Mouse (Mus musculus): ENCODE measurements around the gene Lrp2. TPM values are rescaled to one million over a fixed set of nuclear protein-coding genes. Genes with fewer than 3 reads are reported as not detected.

The Lrp2 gene
- polyA plus RNA-seq, 1 experiment from 2014 or later: 0.84 TPM

- 46% methylated on average over 8 of the region's 8 CpGs for WGBS
- ATAC-seq (ENCODE audit: insufficient number of reproducible peaks, insufficient read depth, low FRiP score, low read depth): no peak
- H3K4me2 ChIP-seq (replicated peaks; ENCODE audit: low read depth, low read length): no peak overlapping the region
Observed at GRCm38 (mm10) chr2:69381740-69382139, 204.1 kb downstream of the Lrp2 start.

GRCm38 (mm10) chr2:69380281-69380680 is 205.6 kb downstream of the Lrp2 start, which contains the start of gene Dhrs9:
Gene Dhrs9, plus strand, starts transcription at chr2:69380445.
- Histone ChIP-seq H3K9ac (replicated peaks; ENCODE audit: low read depth, low read length) (no peak within 1 kb of the TSS), H3K4me1 (ENCODE audit: control insufficient read depth, insufficient read depth, low read length) (no peaks in the 10 kb centered on the region), H3K4me2 (replicated peaks; ENCODE audit: low read depth, low read length) (no peak within 1 kb of the TSS), H3K4me3 (ENCODE audit: low read depth, low read length) (no peak within 1 kb of the TSS), H3K9me3 (ENCODE audit: control insufficient read depth, low read depth, low read length) (no peaks in the 10 kb centered on the region), H3K36me3 (ENCODE audit: control insufficient read depth, insufficient read depth, low read length) (no peaks in the 10 kb centered on the region), H3K27me3 (ENCODE audit: control insufficient read depth, insufficient read depth, low read length) (no peaks in the 10 kb centered on the region), H3K27ac (ENCODE audit: low read length) (peak within 1 kb of the TSS; percentile 33; the same call in 1 of the 2 replicates)
- WGBS: 42% methylated on average over 13 of the region's 13 CpGs
- peak; percentile 69; the same call in 1 of the 2 replicates for ATAC-seq (ENCODE audit: insufficient number of reproducible peaks, insufficient read depth, low FRiP score, low read depth)

More at GRCm38 (mm10) chr2:69381740-69382139, 204.1 kb downstream of the Lrp2 start:
- Histone ChIP-seq H3K9ac (replicated peaks; ENCODE audit: low read depth, low read length) (no peak overlapping the region), H3K4me1 (ENCODE audit: control insufficient read depth, insufficient read depth, low read length) (no peaks in the 10 kb centered on the region), H3K36me3 (ENCODE audit: control insufficient read depth, insufficient read depth, low read length) (no peaks in the 10 kb centered on the region), H3K9me3 (ENCODE audit: control insufficient read depth, low read depth, low read length) (no peaks in the 10 kb centered on the region), H3K27ac (ENCODE audit: low read length) (no peak overlapping the region), H3K27me3 (ENCODE audit: control insufficient read depth, insufficient read depth, low read length) (no peaks in the 10 kb centered on the region), H3K4me3 (ENCODE audit: low read depth, low read length) (no peak overlapping the region)

GRCm38 (mm10) chr2:69379801-69380200 is 206.1 kb downstream of the Lrp2 start:
- WGBS: 21% methylated on average over 1 of the region's 1 CpGs
- Histone ChIP-seq H3K9ac (replicated peaks; ENCODE audit: low read depth, low read length) (no peak overlapping the region), H3K36me3 (ENCODE audit: control insufficient read depth, insufficient read depth, low read length) (no peaks in the 10 kb centered on the region), H3K27ac (ENCODE audit: low read length) (peak overlapping the region; percentile 33; the same call in 1 of the 2 replicates), H3K4me3 (ENCODE audit: low read depth, low read length) (no peak overlapping the region), H3K4me1 (ENCODE audit: control insufficient read depth, insufficient read depth, low read length) (no peaks in the 10 kb centered on the region), H3K4me2 (replicated peaks; ENCODE audit: low read depth, low read length) (no peak overlapping the region), H3K9me3 (ENCODE audit: control insufficient read depth, low read depth, low read length) (no peaks in the 10 kb centered on the region), H3K27me3 (ENCODE audit: control insufficient read depth, insufficient read depth, low read length) (no peaks in the 10 kb centered on the region)
- ATAC-seq (ENCODE audit: insufficient number of reproducible peaks, insufficient read depth, low FRiP score, low read depth): no peak

- no peaks in the 10 kb centered on the region for H3K27me3 ChIP-seq (ENCODE audit: control insufficient read depth, insufficient read depth, low read length)
- H3K4me3 ChIP-seq (ENCODE audit: low read depth, low read length): no peak overlapping the region
- no peak overlapping the region for H3K27ac ChIP-seq (ENCODE audit: low read length)
- WGBS: 64% methylated on average over 2 of the region's 2 CpGs
- H3K4me2 ChIP-seq (replicated peaks; ENCODE audit: low read depth, low read length): no peak overlapping the region
- no peak for ATAC-seq (ENCODE audit: insufficient number of reproducible peaks, insufficient read depth, low FRiP score, low read depth)
- no peaks in the 10 kb centered on the region for H3K36me3 ChIP-seq (ENCODE audit: control insufficient read depth, insufficient read depth, low read length)
- H3K9me3 ChIP-seq (ENCODE audit: control insufficient read depth, low read depth, low read length): no peaks in the 10 kb centered on the region
- no peak overlapping the region for H3K9ac ChIP-seq (replicated peaks; ENCODE audit: low read depth, low read length)
- no peaks in the 10 kb centered on the region for H3K4me1 ChIP-seq (ENCODE audit: control insufficient read depth, insufficient read depth, low read length)
Observed at GRCm38 (mm10) chr2:69376780-69377179, 209.1 kb downstream of the Lrp2 start.

Other genes with a start within 250 kb of the Lrp2 start
- 0.20 TPM in 1 of 2 replicates, not detected in the other for gene Abcb11, start 243.4 kb downstream of the Lrp2 start, polyA plus RNA-seq (2014; fragmentation: Nextera tagmentation; extraction: Ambion mirVana)
- gene Dhrs9, start 205.6 kb downstream of the Lrp2 start, polyA plus RNA-seq (2014; fragmentation: Nextera tagmentation; extraction: Ambion mirVana): 0.73 and 0.94 TPM in 2 replicates
- 16.3 and 19.9 TPM in 2 replicates for gene Bbs5, start 61.1 kb upstream of the Lrp2 start, polyA plus RNA-seq (2014; fragmentation: Nextera tagmentation; extraction: Ambion mirVana)
- gene Klhl41, start 84.1 kb upstream of the Lrp2 start, polyA plus RNA-seq (2014; fragmentation: Nextera tagmentation; extraction: Ambion mirVana): 0.51 and 0.52 TPM in 2 replicates
- 13.3 and 16.9 TPM in 2 replicates for gene Fastkd1, start 127.5 kb upstream of the Lrp2 start, polyA plus RNA-seq (2014; fragmentation: Nextera tagmentation; extraction: Ambion mirVana)
- gene Ppig, start 136.5 kb upstream of the Lrp2 start, polyA plus RNA-seq (2014; fragmentation: Nextera tagmentation; extraction: Ambion mirVana): 125 and 134 TPM in 2 replicates
- 2.4 and 2.5 TPM in 2 replicates for gene Ccdc173, start 203.5 kb upstream of the Lrp2 start, polyA plus RNA-seq (2014; fragmentation: Nextera tagmentation; extraction: Ambion mirVana)
- gene Phospho2, start 203.6 kb upstream of the Lrp2 start, polyA plus RNA-seq (2014; fragmentation: Nextera tagmentation; extraction: Ambion mirVana): 21.8 and 24.8 TPM in 2 replicates
- 42.8 and 47.3 TPM in 2 replicates for gene Klhl23, start 235.9 kb upstream of the Lrp2 start, polyA plus RNA-seq (2014; fragmentation: Nextera tagmentation; extraction: Ambion mirVana)